Mouse (Mus musculus) cerebellum, adult 2 months (tissue): ENCODE results near the gene Gpr142.

Experiments
- CTCF ChIP-seq: fragments of 200-500 bp; IDR thresholded peaks from 2 replicates; pipeline ENCODE4 v1.5.1; 2011; ENCODE audit warnings: low read depth, mild to moderate bottlenecking, control low read depth, low read length, moderate library complexity, borderline replicate concordance; ENCODE audit not compliant: insufficient read depth
- POLR2A ChIP-seq: fragments of 200-500 bp; IDR thresholded peaks from 2 replicates; pipeline ENCODE4 v1.6.1; 2011; ENCODE audit warnings: low read length, control low read depth, borderline replicate concordance; ENCODE audit not compliant: insufficient read depth

DNA sequence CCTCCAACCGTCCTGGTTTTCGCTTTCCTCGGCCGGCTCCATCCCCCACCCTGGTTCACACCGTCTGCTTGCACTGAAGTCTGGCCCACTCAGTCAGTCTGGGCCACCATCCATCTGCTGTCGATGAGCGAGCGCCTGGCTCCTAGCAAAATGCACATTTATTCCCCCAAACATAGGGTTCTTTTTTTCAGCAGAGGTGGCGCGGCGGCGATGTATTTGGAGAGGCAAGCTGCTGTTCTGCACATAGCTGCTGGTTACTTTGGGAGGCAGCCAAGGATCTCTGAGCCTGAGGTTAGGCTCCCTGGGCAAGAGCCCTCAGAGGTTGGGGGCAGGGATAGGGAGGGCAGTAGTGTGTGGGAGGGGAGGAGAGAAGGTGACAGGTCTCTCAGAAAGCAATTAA is 24.0 kb downstream of the Gpr142 start:
- no peak for TF ChIP-seq CTCF
- TF ChIP-seq POLR2A = peak; percentile 31; the same call in 1 of the 2 replicates
